Comparison of ENCODE assay signal across 9 mouse cellular contexts in genomic region chr14:7937052-7937630, GRCm38 (mm10). TPM values are rescaled to one million over a fixed set of nuclear protein-coding genes. Genes with fewer than 3 reads are reported as not detected.
A peak's percentile ranks its signal among the peaks of the same experiment; 100 is the strongest.
DNase-seq lines count a peak whose midpoint lies in the region; ATAC-seq and TF ChIP-seq lines count a peak whose summit lies in the region.
"Had no signal": no experiment of that assay in that cellular context is flagged by ENCODE, and none has a peak within 500 bp of the region (broad histone marks: within the 10 kb centered on the region; RNA-seq: fewer than 3 reads in every experiment).

No protein-coding gene starts in this region.

- H3K27me3 ChIP-seq in heart, embryonic 11.5 days (ENCODE audit: control insufficient read depth, insufficient read depth, low read length): no peaks in the 10 kb centered on the region
- no peaks in the 10 kb centered on the region for H3K27me3 ChIP-seq in E14TG2a.4 (ENCODE audit: insufficient read depth, low read length)
- no peaks in the 10 kb centered on the region for H3K27me3 ChIP-seq in embryonic facial prominence, embryonic 14.5 days (replicated peaks; ENCODE audit: control insufficient read depth, insufficient read depth, low read length)
- no peaks in the 10 kb centered on the region for H3K27me3 ChIP-seq in midbrain, embryonic 16.5 days (ENCODE audit: control insufficient read depth, insufficient read depth, low read depth, low read length)

- no peak overlapping the region for H3K9ac ChIP-seq in heart, embryonic 11.5 days (ENCODE audit: low read depth, low read length)
- no peak overlapping the region for H3K9ac ChIP-seq in embryonic facial prominence, embryonic 14.5 days (ENCODE audit: low read depth, low read length)
- H3K9ac ChIP-seq in midbrain, embryonic 16.5 days (ENCODE audit: low read depth, low read length): no peak overlapping the region

- peak overlapping the region; percentile 2; the same call in 1 of the 2 replicates for H3K4me2 ChIP-seq in heart, embryonic 11.5 days
- no peak overlapping the region for H3K4me2 ChIP-seq in embryonic facial prominence, embryonic 14.5 days (ENCODE audit: low read depth, low read length)
- no peak overlapping the region for H3K4me2 ChIP-seq in midbrain, embryonic 16.5 days (ENCODE audit: low read length)

- H3K4me3 ChIP-seq in heart, embryonic 11.5 days (ENCODE audit: low read depth, low read length): no peak overlapping the region
- peak overlapping the region; percentile 13 for H3K4me3 ChIP-seq in E14TG2a.4 (replicated peaks; ENCODE audit: low read length)
- no peak overlapping the region for H3K4me3 ChIP-seq in embryonic facial prominence, embryonic 14.5 days (ENCODE audit: low read depth, low read length)
- no peak overlapping the region for H3K4me3 ChIP-seq in midbrain, embryonic 16.5 days (ENCODE audit: low read depth, low read length)

- H3K27ac ChIP-seq in heart, embryonic 11.5 days (ENCODE audit: low read depth, low read length): no peak overlapping the region
- no peak overlapping the region; the same call in 1 of the 2 replicates for H3K27ac ChIP-seq in embryonic facial prominence, embryonic 14.5 days (replicated peaks; ENCODE audit: low read depth, low read length)
- H3K27ac ChIP-seq in midbrain, embryonic 16.5 days (ENCODE audit: low read length): no peak overlapping the region

- TF ChIP-seq CTCF in E14TG2a.4 (conservative IDR thresholded peaks at IDR 0.05; ENCODE audit: low read length): 0 out of 2 replicates have a peak, but pooled peaks have one; percentile 24

- DNase-seq in heart, adult 18-20 months: no peak
- DNase-seq in embryonic facial prominence, embryonic 14.5 days (ENCODE audit: low spot score): peak; percentile 84
- peak; percentile 58 to 71 for DNase-seq in kidney, postnatal 4 days
- DNase-seq in yolk sac, embryonic 10.5 days (ENCODE audit: low spot score): peak; percentile 44
- DNase-seq in adrenal gland, adult 2 months: no peak

- peaks cover 4% of the 10 kb centered on the region; the same call in 1 of the 2 replicates for H3K4me1 ChIP-seq in heart, embryonic 11.5 days (ENCODE audit: control insufficient read depth, insufficient read depth, low read length)
- peaks cover 70% of the 10 kb centered on the region for H3K4me1 ChIP-seq in E14TG2a.4 (replicated peaks; ENCODE audit: low read depth, low read length)
- no peaks in the 10 kb centered on the region for H3K4me1 ChIP-seq in embryonic facial prominence, embryonic 14.5 days (ENCODE audit: control insufficient read depth, insufficient read depth, low read length)
- H3K4me1 ChIP-seq in midbrain, embryonic 16.5 days (ENCODE audit: control insufficient read depth, insufficient read depth, low read length): no peaks in the 10 kb centered on the region

- WGBS in heart, embryonic 11.5 days (ENCODE audit: insufficient replicate concordance): 31% methylated on average over 17 of the region's 17 CpGs
- WGBS in embryonic facial prominence, embryonic 14.5 days: 20% methylated on average over 17 of the region's 17 CpGs
- WGBS in midbrain, embryonic 16.5 days: 15% methylated on average over 17 of the region's 17 CpGs

- H3K36me3 ChIP-seq in heart, embryonic 11.5 days (ENCODE audit: control insufficient read depth, insufficient read depth, low read length): peaks cover 16% of the 10 kb centered on the region
- H3K36me3 ChIP-seq in E14TG2a.4 (ENCODE audit: insufficient read depth, low read length): peaks cover 77% of the 10 kb centered on the region
- H3K36me3 ChIP-seq in embryonic facial prominence, embryonic 14.5 days (ENCODE audit: control insufficient read depth, insufficient read depth, low read length): peaks cover 80% of the 10 kb centered on the region
- peaks cover 24% of the 10 kb centered on the region for H3K36me3 ChIP-seq in midbrain, embryonic 16.5 days (ENCODE audit: control insufficient read depth, insufficient read depth, low read length)

- ATAC-seq in heart, embryonic 11.5 days (replicated peaks; ENCODE audit: insufficient number of reproducible peaks, low FRiP score, low TSS enrichment): no peak
- peak; percentile 65; the same call in 1 of the 2 replicates for ATAC-seq in embryonic facial prominence, embryonic 14.5 days (ENCODE audit: low read depth)
- peak; percentile 70 for ATAC-seq in midbrain, embryonic 16.5 days

- no peaks in the 10 kb centered on the region for H3K9me3 ChIP-seq in heart, embryonic 11.5 days (replicated peaks; ENCODE audit: control insufficient read depth, low read length)
- H3K9me3 ChIP-seq in E14TG2a.4 (ENCODE audit: low read length): no peaks in the 10 kb centered on the region
- no peaks in the 10 kb centered on the region for H3K9me3 ChIP-seq in embryonic facial prominence, embryonic 14.5 days (ENCODE audit: control insufficient read depth, low read length)
- no peaks in the 10 kb centered on the region for H3K9me3 ChIP-seq in midbrain, embryonic 16.5 days (replicated peaks; ENCODE audit: control insufficient read depth, low read length, poor library complexity, severe bottlenecking)

RNA-seq across cellular contexts. Expression of gene Gm45521, which starts 19.9 kb away (rescaled TPM):
- polyA plus RNA-seq in heart, embryonic 11.5 days (2014; fragmentation: Nextera tagmentation; extraction: Ambion mirVana): 0.33 TPM in 1 of 2 replicates, not detected in the other
- total RNA-seq in heart, adult 18-20 months (2021): not detected
- not detected in 2 replicates for polyA plus RNA-seq in embryonic facial prominence, embryonic 14.5 days (2014; fragmentation: Nextera tagmentation; extraction: Ambion mirVana)
- polyA plus RNA-seq in midbrain, embryonic 16.5 days (2015; fragmentation: Nextera tagmentation; extraction: Ambion mirVana): 0.48 and 0.99 TPM in 2 replicates
- total RNA-seq in adrenal gland, adult 2 months (2021): not detected
- polyA plus RNA-seq in adrenal gland, adult 2 months (2012; rRNA removed): not detected in 2 replicates
- polyA plus RNA-seq: liver, embryonic 16.5 days had no signal

RNA-seq across cellular contexts. Expression of gene Dnase1l3, which starts 57.2 kb away (rescaled TPM):
- polyA plus RNA-seq in heart, embryonic 11.5 days (2014; fragmentation: Nextera tagmentation; extraction: Ambion mirVana): 0.06 TPM in 1 of 2 replicates, not detected in the other
- total RNA-seq in heart, adult 18-20 months (2021): under 1 TPM; 0.15 to 0.95 TPM
- 0.62 and 0.89 TPM in 2 replicates for polyA plus RNA-seq in embryonic facial prominence, embryonic 14.5 days (2014; fragmentation: Nextera tagmentation; extraction: Ambion mirVana)
- polyA plus RNA-seq in midbrain, embryonic 16.5 days (2015; fragmentation: Nextera tagmentation; extraction: Ambion mirVana): 0.04 and 0.07 TPM in 2 replicates
- total RNA-seq in adrenal gland, adult 2 months (2021): 1 to 10 TPM in 1 of 2 experiments, under 1 TPM in 1; 0.24 to 1.5 TPM
- 0.32 and 0.63 TPM in 2 replicates for polyA plus RNA-seq in adrenal gland, adult 2 months (2012; rRNA removed)

Comparison
In these comparisons a context has a peak if more than half of its experiments do, and no peak if none do; other contexts are left out.
1. DNase-seq: peak in embryonic facial prominence, embryonic 14.5 days (single experiment), kidney, postnatal 4 days (2 of 2) and yolk sac, embryonic 10.5 days (single experiment); none in heart, adult 18-20 months (0 of 2) and adrenal gland, adult 2 months (single experiment).